Mouse (Mus musculus): ENCODE data around the gene Dnah8.

- TF ChIP-seq POLR2A (IDR thresholded peaks at IDR 0.05; ENCODE audit: borderline replicate concordance, extremely low read depth, insufficient read depth, insufficient read length, poor library complexity, severe bottlenecking) (no peak), CTCF (IDR thresholded peaks at IDR 0.05; ENCODE audit: borderline replicate concordance, extremely low read depth, insufficient read depth, insufficient read length) (no peak)
Observed at GRCm38 (mm10) chr17:30753201-30753600, 129.0 kb downstream of the Dnah8 start.
